Mouse (Mus musculus) cerebellum, adult 18-20 months (tissue): ENCODE measurements around the gene Timm29.
A peak's percentile ranks its signal among the peaks of the same experiment; 100 is the strongest.

Experiments
- DNase-seq, 2 experiments: peaks; one replicate each; pipeline ENCODE4 v3.0.0; 2021

Timm29 gene

GRCm38 (mm10) chr9:21620229-21620628, 27.7 kb downstream of the Timm29 start:
- DNase-seq: no peak

- DNase-seq: no peak
Observed at GRCm38 (mm10) chr9:21622676-21623075, 30.2 kb downstream of the Timm29 start.

GRCm38 (mm10) chr9:21625342-21626339, 33.1 kb downstream of the Timm29 start:
- DNase-seq: no peak

- no peak for DNase-seq
Observed at GRCm38 (mm10) chr9:21626571-21626970, 34.0 kb downstream of the Timm29 start.

GRCm38 (mm10) chr9:21627145-21627795, 34.7 kb downstream of the Timm29 start:
- DNase-seq: no peak

- peak; percentile 72 to 73 for DNase-seq
Observed at GRCm38 (mm10) chr9:21630673-21631072, 38.2 kb downstream of the Timm29 start.

GRCm38 (mm10) chr9:21633106-21633505, 40.6 kb downstream of the Timm29 start:
- DNase-seq: no peak

- DNase-seq: peak in 1 of 2 experiments; percentile 52
Observed at GRCm38 (mm10) chr9:21635639-21636038, 43.1 kb downstream of the Timm29 start.

- peak; percentile 59 to 61 for DNase-seq
Observed at GRCm38 (mm10) chr9:21639031-21639430, 46.5 kb downstream of the Timm29 start.
